Mouse (Mus musculus) forebrain, embryonic 11.5 days (tissue): ENCODE measurements around the gene Fer1l5. TPM values are rescaled to one million over a fixed set of nuclear protein-coding genes. Genes with fewer than 3 reads are reported as not detected.

Experiments used
- ATAC-seq: fragments of 200-750 bp; cut with Nextera tagmentation; replicated peaks from 2 replicates; pipeline ENCODE4 v1.8.0; 2017; ENCODE audit warnings: moderate TSS enrichment; ENCODE audit not compliant: low FRiP score
- DNase-seq: peaks from one replicate; pipeline ENCODE4 v3.0.0-alpha.2; 2017; ENCODE audit warnings: low spot score
- H3K27ac ChIP-seq: fragments of 300-500 bp; sonication (generic); 2 replicates; pipeline ENCODE4 v1.5.1; 2014; ENCODE audit warnings: low read depth, low read length
- H3K27me3 ChIP-seq: fragments of 300-500 bp; sonication (generic); 2 replicates; pipeline ENCODE4 v1.6.1; 2014; ENCODE audit warnings: mild to moderate bottlenecking, low read length, mixed read lengths; ENCODE audit not compliant: control insufficient read depth, insufficient read depth
- H3K36me3 ChIP-seq: fragments of 300-500 bp; sonication (generic); 2 replicates; pipeline ENCODE4 v1.6.1; 2014; ENCODE audit warnings: mild to moderate bottlenecking, low read length, moderate library complexity, mixed read lengths; ENCODE audit not compliant: control insufficient read depth, insufficient read depth
- H3K4me1 ChIP-seq: fragments of 300-500 bp; sonication (generic); replicated peaks from 2 replicates; pipeline ENCODE4 v1.6.1; 2014; ENCODE audit warnings: low read length, mixed read lengths; ENCODE audit not compliant: control insufficient read depth, insufficient read depth
- H3K4me2 ChIP-seq: fragments of 300-500 bp; sonication (generic); 2 replicates; pipeline ENCODE4 v1.6.1; 2014; ENCODE audit warnings: low read depth, mild to moderate bottlenecking, low read length, moderate library complexity, mixed read lengths; ENCODE audit not compliant: severe bottlenecking
- H3K4me3 ChIP-seq: fragments of 300-500 bp; sonication (generic); 2 replicates; pipeline ENCODE4 v1.5.1; 2014; ENCODE audit warnings: low read depth, low read length
- H3K9ac ChIP-seq: fragments of 300-500 bp; sonication (generic); 2 replicates; pipeline ENCODE4 v1.6.1; 2014; ENCODE audit warnings: low read length
- H3K9me3 ChIP-seq: fragments of 300-500 bp; sonication (generic); 2 replicates; pipeline ENCODE4 v1.6.1; 2016; ENCODE audit warnings: low read length, mixed read lengths; ENCODE audit not compliant: control insufficient read depth
- WGBS: fragments of 180-500 bp; shearing (Covaris S2); extraction: QIAGEN DNeasy Blood & Tissue Kit; methylation state at CpG from one replicate; pipeline ENCODE4 v1.1.7; 2014; 5-methylcytosine and 5-hydroxymethylcytosine counted together
- microRNA-seq: library from miRNA; unstranded; fragments of <30 nt; microRNA quantifications from one replicate; pipeline ENCODE4, GENCODE M21; 2016; ENCODE audit not compliant: insufficient number of aligned reads
- polyA plus RNA-seq: library from polyadenylated mRNA; unstranded; fragments of >200 nt; fragmentation: Nextera tagmentation; extraction: Ambion mirVana; gene quantifications from 2 replicates; pipeline ENCODE4 v1.2.1, GENCODE M21; 2014

Gene Fer1l5
- polyA plus RNA-seq, 1 experiment from 2014 or later, result 1.9 TPM

DNA sequence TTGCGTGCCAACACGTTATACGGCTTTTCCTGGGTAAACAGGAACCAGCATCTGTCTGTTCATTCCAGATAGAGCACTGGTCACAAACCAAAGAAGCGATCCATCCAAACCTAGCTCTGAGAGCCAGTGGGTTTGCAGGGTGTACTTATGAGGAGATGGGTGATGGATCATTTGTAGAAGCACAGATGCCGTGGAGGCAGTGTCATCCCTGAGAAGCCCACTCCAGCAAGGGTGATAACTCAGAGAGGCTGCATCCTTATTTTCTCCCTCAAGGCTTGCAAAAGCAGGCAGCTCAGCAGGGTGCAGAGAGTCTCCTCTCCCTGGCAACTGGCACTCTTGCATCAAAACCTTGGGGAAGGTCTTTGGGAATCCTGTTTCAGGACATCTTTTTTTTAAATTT lies 86.1 kb downstream of the Fer1l5 start:
- Histone ChIP-seq H3K27me3 (no peaks in the 10 kb centered on the region), H3K9ac (no peak overlapping the region), H3K9me3 (no peaks in the 10 kb centered on the region; the same call in 1 of the 2 replicates), H3K36me3 (no peaks in the 10 kb centered on the region), H3K4me3 (no peak overlapping the region), H3K27ac (no peak overlapping the region), H3K4me2 (no peak overlapping the region), H3K4me1 (no peaks in the 10 kb centered on the region)
- DNase-seq (no peak), ATAC-seq (no peak)
- WGBS, result 90% methylated on average over 5 of the region's 5 CpGs

GRCm38 (mm10) chr1:36461829-36462228 lies 89.7 kb downstream of the Fer1l5 start:
- Histone ChIP-seq H3K9ac (no peak overlapping the region), H3K4me1 (no peaks in the 10 kb centered on the region), H3K4me2 (no peak overlapping the region), H3K27ac (no peak overlapping the region), H3K9me3 (no peaks in the 10 kb centered on the region), H3K4me3 (no peak overlapping the region), H3K27me3 (no peaks in the 10 kb centered on the region), H3K36me3 (no peaks in the 10 kb centered on the region)
- 58% methylated on average over 2 of the region's 2 CpGs for WGBS
- ATAC-seq (no peak), DNase-seq (no peak)

- ATAC-seq, result no peak
Measured at GRCm38 (mm10) chr1:36465641-36466160, 93.6 kb downstream of the Fer1l5 start.

DNA sequence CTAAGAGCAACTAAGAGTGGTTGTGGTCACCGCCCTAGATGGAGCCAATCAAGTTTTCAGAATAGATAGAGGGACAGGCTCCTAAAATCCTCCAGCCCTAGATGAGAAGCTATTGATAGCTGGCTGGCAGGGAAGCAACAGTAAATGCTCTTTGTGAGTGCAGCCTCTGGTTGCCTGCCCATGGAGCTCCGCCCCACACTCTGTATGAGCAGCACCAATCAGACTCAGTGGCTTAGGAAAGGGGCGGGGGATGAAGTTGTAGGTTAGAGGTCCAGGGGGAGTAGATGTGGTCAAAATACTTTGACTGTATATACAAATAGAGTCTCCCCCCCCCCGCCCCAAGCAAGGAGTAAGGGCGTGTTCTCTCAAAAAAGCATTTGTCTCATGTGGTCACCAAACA lies 95.4 kb downstream of the Fer1l5 start:
- no peaks in the 10 kb centered on the region for H3K9me3 ChIP-seq
- no peaks in the 10 kb centered on the region; the same call in 1 of the 2 replicates for H3K4me1 ChIP-seq
- no peak for ATAC-seq
- 52% methylated on average over 5 of the region's 5 CpGs for WGBS
- no peak overlapping the region for H3K27ac ChIP-seq
- DNase-seq, result no peak
- H3K4me3 ChIP-seq, result no peak overlapping the region
- no peaks in the 10 kb centered on the region for H3K27me3 ChIP-seq
- no peaks in the 10 kb centered on the region for H3K36me3 ChIP-seq
- no peak overlapping the region for H3K9ac ChIP-seq
- no peak overlapping the region for H3K4me2 ChIP-seq

More at GRCm38 (mm10) chr1:36465641-36466160, 93.6 kb downstream of the Fer1l5 start:
- no peaks in the 10 kb centered on the region for H3K36me3 ChIP-seq
- no peak overlapping the region for H3K27ac ChIP-seq
- H3K4me2 ChIP-seq, result no peak overlapping the region
- WGBS, result 78% methylated on average over 4 of the region's 4 CpGs
- H3K9me3 ChIP-seq, result no peaks in the 10 kb centered on the region
- no peak for DNase-seq
- no peaks in the 10 kb centered on the region; the same call in 1 of the 2 replicates for H3K4me1 ChIP-seq
- no peaks in the 10 kb centered on the region for H3K27me3 ChIP-seq
- no peak overlapping the region for H3K4me3 ChIP-seq
- no peak overlapping the region for H3K9ac ChIP-seq

GRCm38 (mm10) chr1:36469811-36470444 lies 97.8 kb downstream of the Fer1l5 start:
- H3K4me3 ChIP-seq, result no peak overlapping the region
- H3K27ac ChIP-seq, result no peak overlapping the region
- H3K4me1 ChIP-seq, result peaks cover 14% of the 10 kb centered on the region
- DNase-seq (no peak), ATAC-seq (no peak)
- H3K9ac ChIP-seq, result no peak overlapping the region
- H3K36me3 ChIP-seq, result no peaks in the 10 kb centered on the region
- 44% methylated on average over 2 of the region's 2 CpGs for WGBS
- H3K4me2 ChIP-seq, result no peak overlapping the region
- H3K27me3 ChIP-seq, result no peaks in the 10 kb centered on the region
- no peaks in the 10 kb centered on the region for H3K9me3 ChIP-seq

GRCm38 (mm10) chr1:36471181-36472105 lies 99.4 kb downstream of the Fer1l5 start, which contains the start of gene Cnnm4:
Gene Cnnm4, plus strand, starts transcription at chr1:36471620.
- Histone ChIP-seq H3K36me3 (no peaks in the 10 kb centered on the region), H3K4me1 (peaks cover 16% of the 10 kb centered on the region), H3K9ac (peak within 1 kb of the TSS; percentile 76), H3K9me3 (no peaks in the 10 kb centered on the region), H3K4me2 (peak within 1 kb of the TSS; percentile 72), H3K4me3 (peak within 1 kb of the TSS; percentile 63), H3K27me3 (no peaks in the 10 kb centered on the region), H3K27ac (peak within 1 kb of the TSS; percentile 12; the same call in 1 of the 2 replicates)
- ATAC-seq (peak; percentile 91), DNase-seq (peak; percentile 96)
- WGBS, result under 1% methylated on average over 67 of the region's 98 CpGs

Small RNA genes within 50 kb of the gene (microRNA-seq; reads per million reads assigned to microRNA genes)
- gene Mir6898, result not detected

Other genes starting within 250 kb of the Fer1l5 start
- 72.8 and 79.8 TPM in 2 replicates for gene Uggt1, start 127.6 kb upstream of the Fer1l5 start, polyA plus RNA-seq
- gene Neurl3, start 97.6 kb upstream of the Fer1l5 start, polyA plus RNA-seq, result 0.16 and 0.47 TPM in 2 replicates
- gene Arid5a, start 64.6 kb upstream of the Fer1l5 start, polyA plus RNA-seq, result 2.5 and 3.3 TPM in 2 replicates
- gene Kansl3, start 3.1 kb upstream of the Fer1l5 start, polyA plus RNA-seq, result 46.2 and 49.6 TPM in 2 replicates
- gene Lman2l, start 73.0 kb downstream of the Fer1l5 start, polyA plus RNA-seq, result 37.4 and 40.9 TPM in 2 replicates
- gene Cnnm4, start 99.3 kb downstream of the Fer1l5 start, polyA plus RNA-seq, result 14.6 and 15.0 TPM in 2 replicates
- 6.8 and 7.4 TPM in 2 replicates for gene Cnnm3, start 139.6 kb downstream of the Fer1l5 start, polyA plus RNA-seq
- gene Ankrd23, start 164.6 kb downstream of the Fer1l5 start, polyA plus RNA-seq, result 14.1 and 16.5 TPM in 2 replicates
- not detected in 2 replicates for gene Gm42417, start 167.1 kb downstream of the Fer1l5 start, polyA plus RNA-seq
- 18.7 and 20.8 TPM in 2 replicates for gene Ankrd39, start 175.2 kb downstream of the Fer1l5 start, polyA plus RNA-seq
- 2.9 and 3.3 TPM in 2 replicates for gene Sema4c, start 186.1 kb downstream of the Fer1l5 start, polyA plus RNA-seq